Mouse (Mus musculus) midbrain, postnatal 0 days (tissue): ENCODE data around the gene Ubxn2a. TPM values are rescaled to one million over a fixed set of nuclear protein-coding genes. Genes with fewer than 3 reads are reported as not detected.
A peak's percentile ranks its signal among the peaks of the same experiment; 100 is the strongest.

Source experiments
- ATAC-seq: fragments of 200-750 bp; cut with Nextera tagmentation; 2 replicates; pipeline ENCODE4 v1.8.0; 2017; ENCODE audit warnings: moderate number of reproducible peaks, mild to moderate bottlenecking, moderate TSS enrichment, moderate library complexity; ENCODE audit not compliant: low FRiP score
- DNase-seq: peaks from one replicate; pipeline ENCODE4 v3.0.0-alpha.2; 2015; ENCODE audit warnings: low spot score
- H3K27ac ChIP-seq: fragments of 300-500 bp; sonication (generic); 2 replicates; pipeline ENCODE4 v1.5.1; 2014; ENCODE audit warnings: low read depth, mild to moderate bottlenecking, low read length, mixed read lengths
- H3K27me3 ChIP-seq: fragments of 300-500 bp; sonication (generic); 2 replicates; pipeline ENCODE4 v1.6.1; 2014; ENCODE audit warnings: low read length, control low read depth, mixed read lengths; ENCODE audit not compliant: insufficient read depth
- H3K36me3 ChIP-seq: fragments of 300-500 bp; sonication (generic); 2 replicates; pipeline ENCODE4 v1.6.1; 2014; ENCODE audit warnings: low read length, control low read depth, mixed read lengths; ENCODE audit not compliant: insufficient read depth
- H3K4me1 ChIP-seq: fragments of 300-500 bp; sonication (generic); 2 replicates; pipeline ENCODE4 v1.6.1; 2014; ENCODE audit warnings: mild to moderate bottlenecking, control low read depth, antibody characterized with exemption, low read length, mixed read lengths; ENCODE audit not compliant: insufficient read depth
- H3K4me2 ChIP-seq: fragments of 300-500 bp; sonication (generic); 2 replicates; pipeline ENCODE4 v1.6.1; 2014; ENCODE audit warnings: low read depth, mild to moderate bottlenecking, low read length, mixed read lengths; ENCODE audit not compliant: poor library complexity, severe bottlenecking
- H3K4me3 ChIP-seq: fragments of 300-500 bp; sonication (generic); 2 replicates; pipeline ENCODE4 v1.5.1; 2014; ENCODE audit warnings: low read depth, mild to moderate bottlenecking, low read length, moderate library complexity
- H3K9ac ChIP-seq: fragments of 300-500 bp; sonication (generic); replicated peaks from 2 replicates; pipeline ENCODE4 v1.6.1; 2014; ENCODE audit warnings: mild to moderate bottlenecking, low read length, moderate library complexity, mixed read lengths; ENCODE audit not compliant: poor library complexity, severe bottlenecking
- H3K9me3 ChIP-seq: fragments of 300-500 bp; sonication (generic); 2 replicates; pipeline ENCODE4 v1.6.1; 2016; ENCODE audit warnings: low read length, control low read depth
- CTCF ChIP-seq: IDR thresholded peaks from 2 replicates; pipeline ENCODE4 v1.5.1; 2016; ENCODE audit warnings: antibody characterized with exemption, mild to moderate bottlenecking
- WGBS: fragments of 180-500 bp; shearing (Covaris S2); extraction: QIAGEN DNeasy Blood & Tissue Kit; methylation state at CpG from one replicate; pipeline ENCODE4 v1.1.7; 2014; 5-methylcytosine and 5-hydroxymethylcytosine counted together
- polyA plus RNA-seq: library from polyadenylated mRNA; unstranded; fragments of >200 nt; fragmentation: Nextera tagmentation; extraction: Ambion mirVana; gene quantifications from 2 replicates; pipeline ENCODE4 v1.2.1, GENCODE M21; 2015
- total RNA-seq: library from RNA; depleted of rRNA; stranded (reverse); fragments of >200 nt; gene quantifications from 2 replicates; pipeline ENCODE4 v1.2.3, GENCODE M21; 2014; rRNA removed

Gene Ubxn2a
- total and polyA plus RNA-seq, 2 experiments from 2014 or later, result 26.6 to 40.9 TPM

DNA sequence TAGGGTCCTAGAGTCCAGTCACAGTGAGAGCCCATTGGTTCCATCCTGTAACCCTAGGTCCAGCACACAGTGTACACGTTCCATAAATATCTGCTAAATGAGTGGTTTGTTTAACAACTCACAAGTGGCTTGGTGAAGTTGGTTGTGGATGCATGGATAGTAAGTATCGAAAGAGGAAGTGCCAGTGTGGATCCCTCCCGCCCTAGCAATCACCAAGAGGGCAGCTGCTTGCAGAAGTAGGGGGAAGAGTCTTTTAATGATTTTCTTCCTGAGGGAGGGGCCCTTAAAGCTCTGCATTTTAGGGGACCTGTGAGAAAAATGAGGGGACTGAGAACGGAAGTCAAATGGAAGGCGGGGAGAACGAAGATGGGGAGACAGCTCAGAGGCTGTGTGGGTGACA, 67.5 kb downstream of the Ubxn2a start:
- TF ChIP-seq CTCF, result no peak
- peak overlapping the region; percentile 89; the same call in 1 of the 2 replicates for H3K4me3 ChIP-seq

DNA sequence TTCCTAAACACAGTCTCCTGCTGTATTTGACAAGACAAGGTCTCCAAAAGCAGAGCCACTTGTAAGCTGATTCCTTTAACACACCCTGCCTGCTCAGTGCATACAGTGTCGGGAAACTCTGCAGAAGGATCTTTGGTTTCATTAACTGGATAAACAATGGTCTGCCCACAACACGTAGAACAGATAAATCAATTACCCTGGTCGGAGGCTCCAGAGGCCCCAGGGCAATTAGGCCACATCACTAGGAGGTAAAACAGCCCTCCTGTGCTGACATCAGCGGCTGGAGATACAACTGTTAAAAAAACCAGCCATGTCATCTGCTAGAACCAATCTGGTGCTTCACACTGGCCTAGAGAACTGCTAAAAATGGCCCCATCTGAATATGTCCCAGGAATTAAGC, 70.5 kb downstream of the Ubxn2a start:
- ATAC-seq, result no peak
- Histone ChIP-seq H3K27ac (no peak overlapping the region), H3K4me2 (no peak overlapping the region), H3K4me1 (no peaks in the 10 kb centered on the region), H3K36me3 (peaks cover 5% of the 10 kb centered on the region; the same call in 1 of the 2 replicates), H3K9ac (no peak overlapping the region), H3K27me3 (no peaks in the 10 kb centered on the region), H3K9me3 (no peaks in the 10 kb centered on the region), H3K4me3 (no peak overlapping the region)
- no peak for DNase-seq
- WGBS, result 67% methylated on average over 4 of the region's 4 CpGs
- no peak for TF ChIP-seq CTCF

More for the DNA sequence above, 67.5 kb downstream of the Ubxn2a start:
- no peak for DNase-seq
- H3K27ac ChIP-seq, result no peak overlapping the region
- no peaks in the 10 kb centered on the region for H3K4me1 ChIP-seq
- H3K4me2 ChIP-seq, result peak overlapping the region; percentile 90
- no peaks in the 10 kb centered on the region for H3K27me3 ChIP-seq
- ATAC-seq, result no peak
- H3K9ac ChIP-seq, result no peak overlapping the region
- H3K36me3 ChIP-seq, result 0 out of 2 replicates have a peak, but pooled peaks cover 2% of the 10 kb centered on the region
- WGBS, result 60% methylated on average over 6 of the region's 6 CpGs
- H3K9me3 ChIP-seq, result no peaks in the 10 kb centered on the region

Other genes starting within 250 kb of the Ubxn2a start
- gene Fam228a, start 169.3 kb downstream of the Ubxn2a start, total RNA-seq, result 0.99 and 1.9 TPM in 2 replicates
- gene Fam228a, start 169.3 kb downstream of the Ubxn2a start, polyA plus RNA-seq, result 0.26 and 0.58 TPM in 2 replicates
- 10.1 and 12.8 TPM in 2 replicates for gene Pfn4, start 138.7 kb downstream of the Ubxn2a start, total RNA-seq
- gene Pfn4, start 138.7 kb downstream of the Ubxn2a start, polyA plus RNA-seq, result 19.9 and 24.9 TPM in 2 replicates
- 5.6 and 6.5 TPM in 2 replicates for gene Fam228b, start 138.4 kb downstream of the Ubxn2a start, total RNA-seq
- gene Fam228b, start 138.4 kb downstream of the Ubxn2a start, polyA plus RNA-seq, result 7.2 and 8.7 TPM in 2 replicates
- gene Sf3b6, start 90.2 kb downstream of the Ubxn2a start, total RNA-seq, result 72.9 and 84.7 TPM in 2 replicates
- 299 and 341 TPM in 2 replicates for gene Sf3b6, start 90.2 kb downstream of the Ubxn2a start, polyA plus RNA-seq
- gene Fkbp1b, start 66.1 kb downstream of the Ubxn2a start, total RNA-seq, result 55.5 and 82.1 TPM in 2 replicates
- gene Fkbp1b, start 66.1 kb downstream of the Ubxn2a start, polyA plus RNA-seq, result 80.5 and 83.8 TPM in 2 replicates
- 9.7 and 11.0 TPM in 2 replicates for gene Wdcp, start 64.4 kb downstream of the Ubxn2a start, total RNA-seq
- gene Wdcp, start 64.4 kb downstream of the Ubxn2a start, polyA plus RNA-seq, result 11.0 and 11.6 TPM in 2 replicates
- 1.1 and 2.5 TPM in 2 replicates for gene Mfsd2b, start 33.3 kb downstream of the Ubxn2a start, total RNA-seq
- gene Mfsd2b, start 33.3 kb downstream of the Ubxn2a start, polyA plus RNA-seq, result 1.3 and 1.5 TPM in 2 replicates
- gene Atad2b, start 9.6 kb upstream of the Ubxn2a start, total RNA-seq, result 27.2 and 31.7 TPM in 2 replicates
- 6.1 and 8.8 TPM in 2 replicates for gene Atad2b, start 9.6 kb upstream of the Ubxn2a start, polyA plus RNA-seq